Mouse (Mus musculus) neural tube, embryonic 12.5 days (tissue): ENCODE results near the gene Zfp579. TPM values are rescaled to one million over a fixed set of nuclear protein-coding genes. Genes with fewer than 3 reads are reported as not detected.

Source experiments
- ATAC-seq: fragments of 200-750 bp; cut with Nextera tagmentation; 2 replicates; pipeline ENCODE4 v1.8.0; 2017; ENCODE audit warnings: low read depth, mild to moderate bottlenecking, moderate TSS enrichment, moderate library complexity; ENCODE audit not compliant: low FRiP score
- H3K27ac ChIP-seq: fragments of 300-500 bp; sonication (generic); 2 replicates; pipeline ENCODE4 v1.5.1; 2016
- H3K27me3 ChIP-seq: fragments of 300-500 bp; sonication (generic); replicated peaks from 2 replicates; pipeline ENCODE4 v1.6.1; 2016; ENCODE audit warnings: mild to moderate bottlenecking
- H3K36me3 ChIP-seq: fragments of 300-500 bp; sonication (generic); 2 replicates; pipeline ENCODE4 v1.6.1; 2016; ENCODE audit warnings: mild to moderate bottlenecking
- H3K4me1 ChIP-seq: fragments of 300-500 bp; sonication (generic); 2 replicates; pipeline ENCODE4 v1.6.1; 2016
- H3K4me2 ChIP-seq: fragments of 300-500 bp; sonication (generic); replicated peaks from 2 replicates; pipeline ENCODE4 v1.6.1; 2016; ENCODE audit warnings: mild to moderate bottlenecking
- H3K4me3 ChIP-seq: fragments of 300-500 bp; sonication (generic); 2 replicates; pipeline ENCODE4 v1.5.1; 2016
- H3K9ac ChIP-seq: fragments of 300-500 bp; sonication (generic); 2 replicates; pipeline ENCODE4 v1.6.1; 2016; ENCODE audit warnings: mild to moderate bottlenecking
- H3K9me3 ChIP-seq: fragments of 300-500 bp; sonication (generic); 2 replicates; pipeline ENCODE4 v1.6.1; 2016; ENCODE audit warnings: mild to moderate bottlenecking
- WGBS: fragments of 180-500 bp; shearing (Covaris S2); methylation state at CpG from one replicate; pipeline ENCODE4 v1.1.7; 2016; 5-methylcytosine and 5-hydroxymethylcytosine counted together
- polyA plus RNA-seq: library from polyadenylated mRNA; unstranded; fragments of >200 nt; fragmentation: Nextera tagmentation; extraction: Ambion mirVana; gene quantifications from 2 replicates; pipeline ENCODE4 v1.2.1, GENCODE M21; 2016

The Zfp579 gene
- polyA plus RNA-seq, 1 experiment from 2014 or later, result 57.5 TPM

GRCm38 (mm10) chr7:4947855-4948254 lies 48.1 kb downstream of the Zfp579 start:
- no peaks in the 10 kb centered on the region for H3K27me3 ChIP-seq
- WGBS, result 53% methylated on average over 2 of the region's 2 CpGs
- no peak for ATAC-seq
- H3K4me3 ChIP-seq, result no peak overlapping the region
- H3K9me3 ChIP-seq, result no peaks in the 10 kb centered on the region
- no peak overlapping the region for H3K9ac ChIP-seq
- H3K27ac ChIP-seq, result no peak overlapping the region
- no peaks in the 10 kb centered on the region for H3K4me1 ChIP-seq
- H3K4me2 ChIP-seq, result no peak overlapping the region
- no peaks in the 10 kb centered on the region for H3K36me3 ChIP-seq

GRCm38 (mm10) chr7:4943223-4943815 lies 52.6 kb downstream of the Zfp579 start:
- no peak overlapping the region for H3K9ac ChIP-seq
- H3K27me3 ChIP-seq, result no peaks in the 10 kb centered on the region
- 15% methylated on average over 15 of the region's 15 CpGs for WGBS
- H3K27ac ChIP-seq, result no peak overlapping the region
- peak overlapping the region; percentile 50 for H3K4me2 ChIP-seq
- H3K4me3 ChIP-seq, result no peak overlapping the region
- no peaks in the 10 kb centered on the region for H3K9me3 ChIP-seq
- no peaks in the 10 kb centered on the region for H3K36me3 ChIP-seq
- ATAC-seq, result peak; percentile 68; the same call in 1 of the 2 replicates
- H3K4me1 ChIP-seq, result no peaks in the 10 kb centered on the region

- no peaks in the 10 kb centered on the region for H3K27me3 ChIP-seq
- no peaks in the 10 kb centered on the region for H3K9me3 ChIP-seq
- H3K4me3 ChIP-seq, result no peak overlapping the region
- no peak overlapping the region for H3K4me2 ChIP-seq
- no peak overlapping the region for H3K27ac ChIP-seq
- H3K9ac ChIP-seq, result no peak overlapping the region
- H3K36me3 ChIP-seq, result no peaks in the 10 kb centered on the region
- 55% methylated on average over 5 of the region's 5 CpGs for WGBS
- H3K4me1 ChIP-seq, result no peaks in the 10 kb centered on the region
- ATAC-seq, result no peak
These were observed 53.3 kb downstream of the Zfp579 start for GRCm38 (mm10) chr7:4942673-4943072.

GRCm38 (mm10) chr7:4940068-4940479 lies 55.9 kb downstream of the Zfp579 start:
- 17% methylated on average over 9 of the region's 9 CpGs for WGBS
- Histone ChIP-seq H3K9ac (no peak overlapping the region), H3K36me3 (no peaks in the 10 kb centered on the region), H3K9me3 (no peaks in the 10 kb centered on the region), H3K27ac (no peak overlapping the region), H3K4me1 (no peaks in the 10 kb centered on the region), H3K4me2 (no peak overlapping the region), H3K27me3 (no peaks in the 10 kb centered on the region; the same call in 1 of the 2 replicates), H3K4me3 (no peak overlapping the region)
- ATAC-seq, result peak; percentile 25; the same call in 1 of the 2 replicates

GRCm38 (mm10) chr7:4938456-4938855 lies 57.5 kb downstream of the Zfp579 start:
- H3K9ac ChIP-seq, result no peak overlapping the region
- no peaks in the 10 kb centered on the region for H3K4me1 ChIP-seq
- H3K27me3 ChIP-seq, result no peaks in the 10 kb centered on the region; the same call in 1 of the 2 replicates
- no peak overlapping the region for H3K4me2 ChIP-seq
- H3K27ac ChIP-seq, result no peak overlapping the region
- no peak for ATAC-seq
- no peaks in the 10 kb centered on the region for H3K36me3 ChIP-seq
- WGBS, result 35% methylated on average over 2 of the region's 2 CpGs
- no peaks in the 10 kb centered on the region for H3K9me3 ChIP-seq
- no peak overlapping the region for H3K4me3 ChIP-seq

DNA sequence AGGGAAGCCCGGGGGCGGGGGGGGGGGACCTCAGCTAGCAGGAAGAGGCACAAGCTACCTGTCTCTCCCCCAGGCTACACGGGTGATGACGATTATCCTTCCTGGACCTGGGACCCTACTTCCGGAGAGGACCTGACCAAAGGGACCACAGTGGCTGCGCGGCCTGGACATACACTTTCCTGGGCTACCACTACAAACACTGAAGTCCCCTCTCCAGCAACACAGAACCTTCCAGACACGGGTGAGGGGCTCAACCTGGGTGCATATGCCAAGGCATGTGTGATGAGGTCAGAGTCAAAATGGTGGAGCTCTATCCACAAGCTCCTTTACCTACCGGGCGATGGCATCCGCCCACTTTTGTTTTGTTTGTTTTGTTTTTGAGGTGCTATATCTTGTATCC lies 58.6 kb downstream of the Zfp579 start:
- ATAC-seq, result no peak
- WGBS, result 80% methylated on average over 10 of the region's 11 CpGs
- Histone ChIP-seq H3K9ac (no peak overlapping the region), H3K27me3 (no peaks in the 10 kb centered on the region; the same call in 1 of the 2 replicates), H3K9me3 (no peaks in the 10 kb centered on the region), H3K4me1 (no peaks in the 10 kb centered on the region), H3K4me3 (no peak overlapping the region), H3K27ac (no peak overlapping the region), H3K4me2 (no peak overlapping the region), H3K36me3 (no peaks in the 10 kb centered on the region)

DNA sequence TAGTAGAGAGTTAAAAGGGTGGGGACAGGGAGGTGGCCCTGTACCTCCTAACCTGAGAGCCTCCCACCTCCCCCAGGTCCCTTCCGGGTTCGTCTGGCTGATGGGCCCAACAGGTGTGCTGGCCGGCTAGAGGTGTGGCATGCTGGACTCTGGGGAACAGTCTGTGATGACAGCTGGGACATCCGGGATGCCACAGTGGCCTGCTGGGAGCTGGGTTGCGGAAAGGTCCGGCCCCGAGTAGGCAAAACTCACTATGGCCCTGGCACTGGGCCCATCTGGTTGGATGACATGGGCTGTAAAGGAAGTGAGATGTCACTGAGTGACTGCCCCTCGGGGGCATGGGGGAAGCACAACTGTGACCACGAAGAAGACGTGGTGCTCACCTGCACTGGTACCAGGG lies 59.1 kb downstream of the Zfp579 start:
- WGBS, result 80% methylated on average over 10 of the region's 10 CpGs
- no peaks in the 10 kb centered on the region; the same call in 1 of the 2 replicates for H3K27me3 ChIP-seq
- H3K9ac ChIP-seq, result no peak overlapping the region
- no peaks in the 10 kb centered on the region for H3K36me3 ChIP-seq
- no peak for ATAC-seq
- H3K4me2 ChIP-seq, result no peak overlapping the region
- H3K27ac ChIP-seq, result no peak overlapping the region
- no peaks in the 10 kb centered on the region for H3K4me1 ChIP-seq
- H3K9me3 ChIP-seq, result no peaks in the 10 kb centered on the region
- no peak overlapping the region for H3K4me3 ChIP-seq

- ATAC-seq, result no peak
- WGBS, result 87% methylated on average over 4 of the region's 4 CpGs
These were observed 61.6 kb downstream of the Zfp579 start for GRCm38 (mm10) chr7:4934160-4934914.

More at GRCm38 (mm10) chr7:4934160-4934914, 61.6 kb downstream of the Zfp579 start:
- Histone ChIP-seq H3K9ac (no peak overlapping the region), H3K4me2 (no peak overlapping the region), H3K4me3 (no peak overlapping the region), H3K27me3 (no peaks in the 10 kb centered on the region; the same call in 1 of the 2 replicates), H3K27ac (no peak overlapping the region), H3K4me1 (no peaks in the 10 kb centered on the region), H3K9me3 (no peaks in the 10 kb centered on the region), H3K36me3 (no peaks in the 10 kb centered on the region)

Other genes with a start within 250 kb of the Zfp579 start
- gene Cox6b2, start 243.1 kb downstream of the Zfp579 start, polyA plus RNA-seq, result 27.3 and 33.4 TPM in 2 replicates
- gene Fam71e2, start 224.9 kb downstream of the Zfp579 start, polyA plus RNA-seq, result not detected in 2 replicates
- gene Il11, start 213.3 kb downstream of the Zfp579 start, polyA plus RNA-seq, result 0.34 and 0.51 TPM in 2 replicates
- gene Tmem190, start 213.2 kb downstream of the Zfp579 start, polyA plus RNA-seq, result not detected in 2 replicates
- 2.7 and 3.1 TPM in 2 replicates for gene Tmem238, start 206.5 kb downstream of the Zfp579 start, polyA plus RNA-seq
- gene Rpl28, start 203.3 kb downstream of the Zfp579 start, polyA plus RNA-seq, result 311 and 322 TPM in 2 replicates
- gene Ube2s, start 183.6 kb downstream of the Zfp579 start, polyA plus RNA-seq, result 380 and 386 TPM in 2 replicates
- gene Shisa7, start 151.5 kb downstream of the Zfp579 start, polyA plus RNA-seq, result 6.0 and 6.5 TPM in 2 replicates
- 4.8 and 5.4 TPM in 2 replicates for gene Isoc2b, start 125.9 kb downstream of the Zfp579 start, polyA plus RNA-seq
- gene Isoc2a, start 119.0 kb downstream of the Zfp579 start, polyA plus RNA-seq, result 0.91 and 0.93 TPM in 2 replicates
- gene Gm36210, start 89.6 kb downstream of the Zfp579 start, polyA plus RNA-seq, result 0.29 TPM in 1 of 2 replicates, not detected in the other
- 4.4 and 4.5 TPM in 2 replicates for gene Zfp628, start 80.9 kb downstream of the Zfp579 start, polyA plus RNA-seq
- gene Nat14, start 74.1 kb downstream of the Zfp579 start, polyA plus RNA-seq, result 13.0 and 13.7 TPM in 2 replicates
- 2.5 and 3.0 TPM in 2 replicates for gene Ssc5d, start 70.4 kb downstream of the Zfp579 start, polyA plus RNA-seq
- 0.13 TPM in 2 replicates for gene Sbk2, start 31.8 kb downstream of the Zfp579 start, polyA plus RNA-seq
- 0.11 TPM in 2 replicates for gene Sbk3, start 25.0 kb downstream of the Zfp579 start, polyA plus RNA-seq
- 8.2 and 8.7 TPM in 2 replicates for gene Zfp524, start 18.3 kb upstream of the Zfp579 start, polyA plus RNA-seq
- gene Fiz1, start 18.5 kb upstream of the Zfp579 start, polyA plus RNA-seq, result 62.0 and 63.3 TPM in 2 replicates
- 0.26 TPM in 1 of 2 replicates, not detected in the other for gene Gm44973, start 19.3 kb upstream of the Zfp579 start, polyA plus RNA-seq
- 6.6 and 6.9 TPM in 2 replicates for gene Zfp865, start 24.2 kb upstream of the Zfp579 start, polyA plus RNA-seq
- gene Ccdc106, start 24.4 kb upstream of the Zfp579 start, polyA plus RNA-seq, result 14.3 and 17.0 TPM in 2 replicates
- not detected in 2 replicates for gene 4632433K11Rik, start 38.0 kb upstream of the Zfp579 start, polyA plus RNA-seq
- 4.2 and 5.9 TPM in 2 replicates for gene Zfp784, start 42.3 kb upstream of the Zfp579 start, polyA plus RNA-seq
- 53.5 and 56.0 TPM in 2 replicates for gene Zfp580, start 55.4 kb upstream of the Zfp579 start, polyA plus RNA-seq
- 147 and 163 TPM in 2 replicates for gene U2af2, start 66.0 kb upstream of the Zfp579 start, polyA plus RNA-seq
- gene Epn1, start 84.1 kb upstream of the Zfp579 start, polyA plus RNA-seq, result 73.4 and 80.5 TPM in 2 replicates
- 0.18 TPM in 1 of 2 replicates, not detected in the other for gene Rfpl4, start 120.8 kb upstream of the Zfp579 start, polyA plus RNA-seq
- 0.27 and 0.38 TPM in 2 replicates for gene Rasl2-9, start 129.8 kb upstream of the Zfp579 start, polyA plus RNA-seq
- 0.01 and 0.08 TPM in 2 replicates for gene Vmn1r55, start 153.5 kb upstream of the Zfp579 start, polyA plus RNA-seq
- gene Vmn1r56, start 200.6 kb upstream of the Zfp579 start, polyA plus RNA-seq, result not detected in 2 replicates
- not detected in 2 replicates for gene Vmn1r57, start 222.3 kb upstream of the Zfp579 start, polyA plus RNA-seq